Mouse (Mus musculus) olfactory bulb, adult 2 months (tissue): Measurements from ENCODE around the gene Matn3. TPM values are rescaled to one million over a fixed set of nuclear protein-coding genes. Genes with fewer than 3 reads are reported as not detected.

ENCODE experiments used
- H3K27ac ChIP-seq: fragments of 200-500 bp; 2 replicates; pipeline ENCODE4 v1.5.1; 2012; ENCODE audit warnings: low read depth, low read length; ENCODE audit not compliant: insufficient read depth
- H3K4me1 ChIP-seq: fragments of 200-500 bp; 2 replicates; pipeline ENCODE4 v1.6.1; 2012; ENCODE audit warnings: low read length; ENCODE audit not compliant: control insufficient read depth, insufficient read depth
- H3K4me3 ChIP-seq: fragments of 200-500 bp; 2 replicates; pipeline ENCODE4 v1.5.1; 2012; ENCODE audit warnings: mild to moderate bottlenecking, low read depth, low read length, moderate library complexity; ENCODE audit not compliant: insufficient read depth
- CTCF ChIP-seq: fragments of 200-500 bp; IDR thresholded peaks from 2 replicates; pipeline ENCODE4 v1.5.1; 2012; ENCODE audit warnings: low read depth, mild to moderate bottlenecking, low read length, moderate library complexity; ENCODE audit not compliant: insufficient read depth
- POLR2A ChIP-seq: fragments of 200-500 bp; IDR thresholded peaks from 2 replicates; pipeline ENCODE4 v1.6.1; 2012; ENCODE audit warnings: mild to moderate bottlenecking, low read depth, low read length, moderate library complexity; ENCODE audit not compliant: insufficient read depth
- WGBS: fragments of 180-500 bp; shearing (Covaris S2); methylation state at CpG from one replicate; pipeline ENCODE4 v1.1.7; 2018; 5-methylcytosine and 5-hydroxymethylcytosine counted together
- polyA plus RNA-seq: library from polyadenylated mRNA; stranded (reverse); fragments of >200 nt; gene quantifications from 2 replicates; pipeline ENCODE4 v1.2.4, GENCODE M21; 2012; ENCODE audit warnings: low replicate concordance; ENCODE audit not compliant: missing spikeins, insufficient read depth, insufficient read length

Matn3 gene
- polyA plus RNA-seq, 1 experiment = not detected

DNA sequence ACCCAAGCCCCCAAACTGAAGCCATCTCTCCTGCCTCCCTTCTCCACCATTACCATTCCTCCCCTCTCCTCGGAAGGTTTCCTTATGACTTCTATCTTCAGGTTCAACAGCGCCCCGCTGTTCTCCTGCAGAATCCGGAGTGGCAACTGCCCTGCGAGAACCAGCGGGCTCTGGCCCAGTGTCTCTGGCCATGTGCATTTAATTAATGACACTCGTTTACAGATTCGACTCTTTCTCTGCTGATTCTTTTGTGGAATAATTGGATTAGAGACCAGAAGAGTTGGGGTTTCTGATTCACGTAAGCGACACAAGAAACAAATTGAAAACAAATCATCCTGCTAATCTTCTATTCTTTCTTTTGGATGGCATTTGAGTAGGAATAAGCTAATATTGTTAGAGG lies 5.4 kb downstream of the Matn3 start:
- 63% methylated on average over 10 of the region's 10 CpGs for WGBS
- Histone ChIP-seq H3K4me1 (peaks cover 7% of the 10 kb centered on the region), H3K4me3 (no peak overlapping the region), H3K27ac (no peak overlapping the region)
- TF ChIP-seq CTCF (no peak), POLR2A (no peak)

DNA sequence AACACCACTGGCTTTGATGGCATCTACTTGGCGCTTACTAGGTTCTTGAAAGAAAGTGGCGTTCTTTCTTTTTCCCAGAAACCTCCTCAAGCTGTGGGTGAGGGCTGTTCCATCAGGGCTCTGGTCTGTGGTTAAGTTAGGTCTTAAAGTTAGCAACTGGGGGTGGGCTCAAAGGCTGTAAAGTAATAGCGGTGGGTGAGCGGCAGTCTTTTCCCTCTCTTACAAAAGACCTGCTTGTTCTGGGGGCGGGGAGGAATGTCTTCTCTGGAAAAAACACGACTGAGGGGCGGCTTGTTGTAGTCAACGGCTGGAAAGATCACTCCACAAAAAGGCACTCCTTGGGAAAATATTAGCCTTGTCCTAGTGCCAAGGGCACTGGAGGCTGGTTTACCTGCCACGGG lies 6.4 kb downstream of the Matn3 start:
- Histone ChIP-seq H3K4me3 (no peak overlapping the region), H3K4me1 (peaks cover 5% of the 10 kb centered on the region; the same call in 1 of the 2 replicates), H3K27ac (no peak overlapping the region)
- 41% methylated on average over 9 of the region's 9 CpGs for WGBS
- TF ChIP-seq POLR2A (no peak), CTCF (no peak)

DNA sequence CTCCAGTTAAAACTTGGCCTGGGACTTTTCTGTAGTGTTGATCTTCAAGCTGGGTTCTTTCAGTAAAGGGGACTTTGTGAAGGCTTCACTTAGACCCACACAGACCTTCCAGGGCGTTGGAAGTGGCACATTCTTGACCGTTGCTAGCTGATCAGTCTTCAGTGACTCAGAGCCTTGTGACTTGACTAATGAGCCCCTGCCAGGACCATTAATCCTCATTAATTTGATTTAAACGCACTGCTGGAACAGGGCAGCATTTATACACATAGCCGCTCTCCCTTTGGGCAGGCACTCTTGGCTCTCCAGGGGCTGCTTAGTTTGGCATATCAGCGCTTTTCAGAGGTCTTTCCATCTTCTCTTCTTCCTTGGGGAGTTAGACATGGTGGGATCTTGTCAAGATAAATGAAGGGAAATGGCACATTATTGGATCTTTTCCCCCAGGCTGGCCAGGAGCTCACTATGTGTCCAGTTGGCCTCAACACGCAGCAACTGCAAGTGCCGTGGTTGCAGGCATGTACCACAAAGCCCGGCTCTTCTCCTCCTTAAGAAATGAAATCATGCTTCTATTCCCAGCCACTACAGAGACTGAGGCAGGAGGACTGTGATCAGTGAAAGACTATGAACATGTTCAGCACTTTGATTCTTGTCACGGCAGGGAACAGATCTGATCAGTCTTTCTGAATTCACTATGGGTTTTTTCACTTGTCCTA lies 14.0 kb downstream of the Matn3 start:
- WGBS = 56% methylated on average over 9 of the region's 9 CpGs
- TF ChIP-seq CTCF = no peak
- TF ChIP-seq POLR2A = no peak
- H3K27ac ChIP-seq = no peak overlapping the region
- H3K4me3 ChIP-seq = no peak overlapping the region
- H3K4me1 ChIP-seq = peaks cover 3% of the 10 kb centered on the region; the same call in 1 of the 2 replicates

DNA sequence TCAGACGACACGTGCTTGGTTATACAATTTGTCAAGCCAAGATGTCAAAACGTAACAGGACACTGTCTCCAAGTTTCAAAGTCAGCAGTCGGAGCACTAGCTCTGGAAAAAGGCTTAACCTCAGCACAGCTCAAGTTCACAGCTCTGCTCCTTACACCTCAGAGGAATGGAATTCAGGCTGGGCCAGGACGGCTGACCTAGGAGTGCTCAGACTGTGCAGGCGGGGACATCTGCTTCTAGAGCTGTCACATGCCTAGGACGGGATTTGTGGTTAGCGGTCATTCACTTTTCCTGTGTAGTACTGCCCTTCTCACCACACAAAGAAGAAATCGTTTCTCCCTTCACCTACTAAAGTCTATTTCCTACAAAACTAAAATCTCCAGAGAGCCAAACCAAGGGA lies 22.1 kb downstream of the Matn3 start:
- no peak overlapping the region for H3K27ac ChIP-seq

DNA sequence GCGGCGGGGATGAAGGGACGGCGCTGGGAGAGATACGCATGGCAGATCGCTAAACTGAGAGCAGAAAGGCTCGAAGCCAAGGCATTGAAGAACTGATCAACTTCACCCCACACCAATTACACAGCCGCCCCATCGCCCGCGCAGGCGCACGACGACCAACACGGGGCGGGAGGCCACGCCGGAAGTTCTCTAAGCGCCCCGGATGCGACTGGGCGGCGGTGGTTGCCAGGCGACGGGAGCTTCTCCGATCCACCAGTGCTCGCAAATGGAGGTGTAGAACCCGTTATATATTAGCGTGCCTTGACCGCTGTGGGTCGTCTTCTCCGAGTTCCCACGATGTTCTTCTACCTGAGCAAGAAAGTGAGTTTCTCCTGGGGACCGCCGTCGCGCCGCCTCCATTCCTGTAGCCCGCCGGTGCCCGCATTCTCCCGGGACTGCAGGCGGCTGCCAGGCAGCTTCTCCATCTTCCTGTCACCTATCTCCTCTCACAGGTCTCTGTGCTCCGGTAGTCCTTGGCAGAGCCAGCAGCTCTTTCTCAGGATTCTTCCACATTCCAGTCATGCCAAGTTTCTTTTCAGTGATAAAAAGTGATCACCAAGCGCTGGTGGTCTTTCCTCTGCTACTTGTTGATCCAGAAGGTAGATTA lies 26.2 kb downstream of the Matn3 start, which contains the start of gene Wdr35:
TSS of gene Wdr35 (plus strand) at position 73 of the 646 bp plus-strand sequence.
- under 1% methylated on average over 45 of the region's 45 CpGs for whole genome bisulfite sequencing
- Histone ChIP-seq H3K4me1 (no peaks in the 10 kb centered on the region), H3K27ac (peak within 1 kb of the TSS; percentile 12; the same call in 1 of the 2 replicates), H3K4me3 (peak within 1 kb of the TSS; percentile 72)
- TF ChIP-seq POLR2A = peak; percentile 84
- no peak for TF ChIP-seq CTCF

More for the DNA sequence above, 22.1 kb downstream of the Matn3 start:
- no peak overlapping the region for H3K4me3 ChIP-seq
- no peak for TF ChIP-seq POLR2A
- no peaks in the 10 kb centered on the region for H3K4me1 ChIP-seq
- 49% methylated on average over 9 of the region's 9 CpGs for WGBS

DNA sequence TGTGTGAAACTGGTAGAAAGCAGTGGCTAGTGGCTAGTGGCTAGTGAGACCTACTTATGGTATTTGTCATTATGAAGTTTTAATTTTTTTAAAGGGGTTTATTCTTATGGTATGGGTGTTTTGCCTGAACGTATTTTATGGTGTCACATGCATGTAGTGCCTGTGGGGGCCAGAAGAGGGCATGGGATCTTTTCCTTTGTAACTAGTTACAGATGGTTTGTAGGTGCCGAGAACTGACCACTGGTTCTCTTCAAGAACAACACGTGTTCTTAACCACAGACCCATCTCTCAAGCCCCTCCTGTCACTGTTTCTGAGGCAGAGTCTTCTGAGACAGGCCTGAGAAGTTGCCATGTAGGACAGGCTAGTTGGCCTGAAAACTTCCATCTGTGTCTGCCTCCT lies 27.3 kb downstream of the Matn3 start:
- no peak for TF ChIP-seq POLR2A
- no peak for TF ChIP-seq CTCF
- Histone ChIP-seq H3K4me1 (no peaks in the 10 kb centered on the region), H3K27ac (no peak overlapping the region), H3K4me3 (no peak overlapping the region)
- WGBS = 86% methylated on average over 3 of the region's 3 CpGs

DNA sequence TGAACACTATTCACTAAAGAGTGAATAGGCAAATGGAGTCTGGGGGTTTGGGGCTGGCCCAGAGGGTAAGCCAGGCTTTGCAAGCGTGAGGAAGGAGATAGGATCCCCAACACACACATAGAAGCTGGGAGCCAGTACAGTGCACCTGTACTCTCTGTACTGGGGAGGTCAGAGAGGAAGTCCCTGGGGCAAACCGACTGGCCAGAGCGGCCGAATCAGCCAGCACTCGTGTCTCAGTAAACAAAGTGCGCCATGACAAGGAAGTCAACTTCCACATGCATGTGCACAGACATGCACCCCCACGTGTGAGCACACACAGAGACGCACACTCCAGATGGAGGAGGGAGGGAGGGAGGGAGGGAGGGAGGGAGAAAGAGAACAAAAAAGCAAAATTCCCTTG lies 45.5 kb downstream of the Matn3 start:
- WGBS = 65% methylated on average over 8 of the region's 8 CpGs
- no peak for TF ChIP-seq POLR2A
- TF ChIP-seq CTCF = no peak
- H3K4me1 ChIP-seq = 0 out of 2 replicates have a peak, but pooled peaks cover 3% of the 10 kb centered on the region

DNA sequence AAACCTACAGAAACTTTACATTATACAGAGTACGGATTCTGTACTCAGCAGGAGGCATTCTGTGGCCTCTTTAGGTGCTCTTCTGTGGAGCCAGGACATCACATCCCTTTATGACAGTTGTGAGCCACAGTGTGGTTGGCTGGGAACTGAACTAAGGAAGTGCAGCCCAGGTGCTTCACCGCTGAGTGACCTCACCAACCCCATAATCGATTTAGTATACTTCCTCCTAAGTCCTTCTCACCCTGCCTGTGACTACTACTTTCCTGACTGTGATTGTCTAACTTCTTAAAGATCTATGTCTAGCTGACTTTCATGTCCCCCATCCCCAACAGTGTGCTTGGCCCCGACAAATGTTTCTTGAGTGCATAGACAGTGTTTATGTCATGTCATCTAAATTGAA lies 50.6 kb downstream of the Matn3 start:
- Histone ChIP-seq H3K27ac (no peak overlapping the region), H3K4me3 (no peak overlapping the region), H3K4me1 (0 out of 2 replicates have a peak, but pooled peaks cover under 1% of the 10 kb centered on the region)
- WGBS = 95% methylated on average over 4 of the region's 4 CpGs
- TF ChIP-seq POLR2A = no peak
- TF ChIP-seq CTCF = no peak

More for the DNA sequence above, 45.5 kb downstream of the Matn3 start:
- H3K27ac ChIP-seq = no peak overlapping the region; the same call in 1 of the 2 replicates
- H3K4me3 ChIP-seq = no peak overlapping the region

DNA sequence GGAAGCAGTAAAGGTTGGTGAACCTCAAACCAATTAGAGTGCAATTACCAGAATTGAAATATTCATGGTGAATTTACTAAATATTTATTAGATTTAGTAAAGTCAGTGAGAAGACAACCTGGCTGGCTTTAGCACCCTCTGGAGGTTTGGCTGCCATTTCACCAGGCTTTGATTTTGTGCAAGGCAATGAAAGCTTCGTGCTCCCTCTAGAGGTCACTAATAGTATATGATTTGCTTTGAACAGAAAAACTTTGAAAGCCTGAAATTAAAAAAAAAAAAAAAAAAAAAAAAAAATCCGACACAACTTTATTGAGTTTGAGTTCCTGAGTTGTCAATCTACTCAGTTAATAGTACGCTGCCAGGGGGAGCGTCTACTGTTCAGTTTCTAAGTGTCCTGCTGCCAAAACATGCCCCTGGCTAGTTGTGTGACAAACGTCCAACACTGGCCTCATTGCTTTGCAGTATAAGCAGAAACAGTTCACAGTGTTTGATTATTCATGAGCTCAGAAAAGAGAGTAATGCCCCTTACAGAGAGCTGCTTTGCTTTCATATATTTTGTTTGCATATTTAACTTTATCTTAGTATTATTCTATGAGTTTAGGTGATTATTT lies 54.4 kb downstream of the Matn3 start:
- 4% methylated on average over 5 of the region's 5 CpGs for WGBS
- Histone ChIP-seq H3K27ac (no peak overlapping the region), H3K4me1 (no peaks in the 10 kb centered on the region), H3K4me3 (no peak overlapping the region)
- no peak for TF ChIP-seq POLR2A
- TF ChIP-seq CTCF = no peak
